In genomic region chr19:45012636-45013035, GRCm38 (mm10) we compare ENCODE assay signal across 9 mouse cellular contexts. TPM values are rescaled to one million over a fixed set of nuclear protein-coding genes. Genes with fewer than 3 reads are reported as not detected.
DNase-seq lines count a peak whose midpoint lies in the region; ATAC-seq and TF ChIP-seq lines count a peak whose summit lies in the region.
"Had no signal": no experiment of that assay in that cellular context is flagged by ENCODE, and none has a peak within 500 bp of the region (broad histone marks: within the 10 kb centered on the region; RNA-seq: fewer than 3 reads in every experiment).

No protein-coding gene starts in this region.

- TF ChIP-seq POLR2A in cortical plate, adult 2 months (IDR thresholded peaks at IDR 0.05; ENCODE audit: extremely low read depth, insufficient read depth, low read length): no peak

- peak; percentile 24; the same call in 1 of the 2 replicates for TF ChIP-seq CTCF in cortical plate, adult 2 months (IDR thresholded peaks at IDR 0.05; ENCODE audit: extremely low read depth, insufficient read depth, low read length)

- no peaks in the 10 kb centered on the region for H3K27me3 ChIP-seq in heart, embryonic 15.5 days
- H3K27me3 ChIP-seq in hindbrain, embryonic 16.5 days (replicated peaks; ENCODE audit: control insufficient read depth, insufficient read depth, low read length): no peaks in the 10 kb centered on the region
- H3K27me3 ChIP-seq in midbrain, embryonic 13.5 days: no peaks in the 10 kb centered on the region

- H3K4me3 ChIP-seq in heart, embryonic 15.5 days: no peak overlapping the region
- H3K4me3 ChIP-seq in cortical plate, adult 2 months (ENCODE audit: insufficient read depth, low read length): no peak overlapping the region
- no peak overlapping the region for H3K4me3 ChIP-seq in hindbrain, embryonic 16.5 days (ENCODE audit: low read length)
- no peak overlapping the region for H3K4me3 ChIP-seq in midbrain, embryonic 13.5 days (replicated peaks)

- peaks cover 30% of the 10 kb centered on the region for H3K36me3 ChIP-seq in heart, embryonic 15.5 days
- peaks cover 18% of the 10 kb centered on the region for H3K36me3 ChIP-seq in hindbrain, embryonic 16.5 days (ENCODE audit: control insufficient read depth, insufficient read depth, low read length)
- H3K36me3 ChIP-seq in midbrain, embryonic 13.5 days: peaks cover 31% of the 10 kb centered on the region

- no peak overlapping the region for H3K4me2 ChIP-seq in heart, embryonic 15.5 days
- no peak overlapping the region for H3K4me2 ChIP-seq in hindbrain, embryonic 16.5 days (ENCODE audit: low read length)
- no peak overlapping the region for H3K4me2 ChIP-seq in midbrain, embryonic 13.5 days (replicated peaks)

- 0 out of 2 replicates have a peak overlapping the region, but pooled peaks have one; percentile 99 for H3K27ac ChIP-seq in heart, embryonic 15.5 days
- H3K27ac ChIP-seq in cortical plate, adult 2 months (ENCODE audit: insufficient read depth, low read length): no peak overlapping the region
- H3K27ac ChIP-seq in hindbrain, embryonic 16.5 days (ENCODE audit: low read depth, low read length): peak overlapping the region; percentile 26; the same call in 1 of the 2 replicates
- peak overlapping the region; percentile 72 for H3K27ac ChIP-seq in midbrain, embryonic 13.5 days

- H3K9ac ChIP-seq in heart, embryonic 15.5 days: no peak overlapping the region
- no peak overlapping the region for H3K9ac ChIP-seq in hindbrain, embryonic 16.5 days (ENCODE audit: low read depth, low read length)
- no peak overlapping the region; the same call in 1 of the 2 replicates for H3K9ac ChIP-seq in midbrain, embryonic 13.5 days (replicated peaks)

- ATAC-seq in heart, embryonic 15.5 days (replicated peaks; ENCODE audit: insufficient number of reproducible peaks, insufficient read depth, low FRiP score, low read depth): no peak
- no peak for ATAC-seq in hindbrain, embryonic 16.5 days
- no peak for ATAC-seq in midbrain, embryonic 13.5 days

- WGBS in heart, embryonic 15.5 days: 36% methylated on average over 6 of the region's 6 CpGs
- WGBS in hindbrain, embryonic 16.5 days: 42% methylated on average over 6 of the region's 6 CpGs
- WGBS in midbrain, embryonic 13.5 days: 34% methylated on average over 6 of the region's 6 CpGs

- H3K9me3 ChIP-seq in heart, embryonic 15.5 days (replicated peaks): no peaks in the 10 kb centered on the region
- no peaks in the 10 kb centered on the region for H3K9me3 ChIP-seq in hindbrain, embryonic 16.5 days (ENCODE audit: control insufficient read depth, low read length)
- no peaks in the 10 kb centered on the region for H3K9me3 ChIP-seq in midbrain, embryonic 13.5 days

- DNase-seq in heart, adult 8-10 months (ENCODE audit: low spot score): no peak
- DNase-seq in ovary, postnatal 10 days (ENCODE audit: low spot score): no peak
- no peak for DNase-seq in layer of hippocampus, adult 9-10 months (ENCODE audit: low spot score)
- no peak for DNase-seq in spleen, postnatal 4 days (ENCODE audit: low spot score in 2 of 2)

- peaks cover 35% of the 10 kb centered on the region for H3K4me1 ChIP-seq in heart, embryonic 15.5 days (replicated peaks)
- peaks cover 5% of the 10 kb centered on the region for H3K4me1 ChIP-seq in cortical plate, adult 2 months (ENCODE audit: control insufficient read depth, insufficient read depth, low read length)
- H3K4me1 ChIP-seq in hindbrain, embryonic 16.5 days (ENCODE audit: control insufficient read depth, insufficient read depth, low read depth, low read length): peaks cover 30% of the 10 kb centered on the region
- peaks cover 53% of the 10 kb centered on the region for H3K4me1 ChIP-seq in midbrain, embryonic 13.5 days (replicated peaks)

RNA-seq across cellular contexts. Expression of gene Lzts2, which starts 1.6 kb away (rescaled TPM):
- polyA plus RNA-seq in heart, embryonic 15.5 days (2015; fragmentation: Nextera tagmentation; extraction: Ambion mirVana): 44.5 and 56.9 TPM in 2 replicates
- 10 to 100 TPM; 53.9 to 70.5 (median 63.8) TPM for total RNA-seq in heart, adult 8-10 months (2022)
- 39.3 and 40.1 TPM in 2 replicates for polyA plus RNA-seq in cortical plate, adult 2 months (2012; rRNA removed)
- polyA plus RNA-seq in hindbrain, embryonic 16.5 days (2015; fragmentation: Nextera tagmentation; extraction: Ambion mirVana): 14.8 and 18.7 TPM in 2 replicates
- polyA plus RNA-seq in midbrain, embryonic 13.5 days (2015; fragmentation: Nextera tagmentation; extraction: Ambion mirVana): 24.6 and 30.9 TPM in 2 replicates

RNA-seq across cellular contexts. Expression of gene Mrpl43, which starts 6.4 kb away (rescaled TPM):
- polyA plus RNA-seq in heart, embryonic 15.5 days (2015; fragmentation: Nextera tagmentation; extraction: Ambion mirVana): 60.2 and 60.7 TPM in 2 replicates
- total RNA-seq in heart, adult 8-10 months (2022): 10 to 100 TPM; 43.9 to 59.9 (median 54.3) TPM
- polyA plus RNA-seq in cortical plate, adult 2 months (2012; rRNA removed): 68.3 and 70.8 TPM in 2 replicates
- 90.1 and 98.4 TPM in 2 replicates for polyA plus RNA-seq in hindbrain, embryonic 16.5 days (2015; fragmentation: Nextera tagmentation; extraction: Ambion mirVana)
- polyA plus RNA-seq in midbrain, embryonic 13.5 days (2015; fragmentation: Nextera tagmentation; extraction: Ambion mirVana): 91.3 and 91.5 TPM in 2 replicates

RNA-seq across cellular contexts. Expression of gene Twnk, which starts 7.2 kb away (rescaled TPM):
- polyA plus RNA-seq in heart, embryonic 15.5 days (2015; fragmentation: Nextera tagmentation; extraction: Ambion mirVana): 19.4 TPM in 2 replicates
- 10 to 100 TPM; 30.6 to 34.6 (median 31.4) TPM for total RNA-seq in heart, adult 8-10 months (2022)
- 10.5 and 10.7 TPM in 2 replicates for polyA plus RNA-seq in cortical plate, adult 2 months (2012; rRNA removed)
- polyA plus RNA-seq in hindbrain, embryonic 16.5 days (2015; fragmentation: Nextera tagmentation; extraction: Ambion mirVana): 12.4 and 15.5 TPM in 2 replicates
- 19.2 and 20.0 TPM in 2 replicates for polyA plus RNA-seq in midbrain, embryonic 13.5 days (2015; fragmentation: Nextera tagmentation; extraction: Ambion mirVana)

RNA-seq across cellular contexts. Expression of gene Sema4g, which starts 23.7 kb away (rescaled TPM):
- polyA plus RNA-seq in heart, embryonic 15.5 days (2015; fragmentation: Nextera tagmentation; extraction: Ambion mirVana): 0.50 and 1.1 TPM in 2 replicates
- total RNA-seq in heart, adult 8-10 months (2022): under 1 TPM in 3 of 4 experiments, not detected in 1; 0.25 to 0.46 (median 0.44) TPM
- 26.5 and 27.8 TPM in 2 replicates for polyA plus RNA-seq in cortical plate, adult 2 months (2012; rRNA removed)
- 18.0 and 18.7 TPM in 2 replicates for polyA plus RNA-seq in hindbrain, embryonic 16.5 days (2015; fragmentation: Nextera tagmentation; extraction: Ambion mirVana)
- polyA plus RNA-seq in midbrain, embryonic 13.5 days (2015; fragmentation: Nextera tagmentation; extraction: Ambion mirVana): 13.4 and 15.7 TPM in 2 replicates

RNA-seq across cellular contexts. Expression of gene Pdzd7, which starts 32.9 kb away (rescaled TPM):
- polyA plus RNA-seq in heart, embryonic 15.5 days (2015; fragmentation: Nextera tagmentation; extraction: Ambion mirVana): 0.11 and 0.16 TPM in 2 replicates
- total RNA-seq in heart, adult 8-10 months (2022): under 1 TPM in 1 of 4 experiments, not detected in 3; 0.46 TPM
- 7.5 and 8.8 TPM in 2 replicates for polyA plus RNA-seq in cortical plate, adult 2 months (2012; rRNA removed)
- polyA plus RNA-seq in hindbrain, embryonic 16.5 days (2015; fragmentation: Nextera tagmentation; extraction: Ambion mirVana): 3.0 and 3.2 TPM in 2 replicates
- polyA plus RNA-seq in midbrain, embryonic 13.5 days (2015; fragmentation: Nextera tagmentation; extraction: Ambion mirVana): 1.3 and 1.8 TPM in 2 replicates
- total RNA-seq: hematopoietic stem cell, adult 5-6 weeks had no signal
